7 mouse cellular contexts compared by ENCODE assay signal in the genomic region with DNA sequence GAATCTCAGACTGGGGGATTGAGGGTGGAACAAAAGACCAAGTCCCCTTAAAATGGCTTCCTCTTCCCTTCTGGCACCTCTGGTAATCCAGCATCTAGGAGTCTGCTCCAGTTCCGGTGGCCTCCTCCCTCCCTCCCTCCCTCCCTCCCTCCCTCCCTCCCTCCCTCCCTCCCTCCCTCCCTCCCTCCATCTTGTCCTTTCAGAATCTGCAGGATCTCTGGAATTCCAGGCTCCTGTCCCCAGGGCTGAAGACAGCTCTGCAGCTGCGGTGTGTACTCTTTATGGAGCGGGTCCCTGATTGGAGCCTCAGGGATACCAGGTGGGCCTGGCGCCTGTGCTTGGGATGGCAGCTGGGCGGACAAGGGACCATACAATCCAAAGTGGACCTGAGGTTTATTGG. TPM values are rescaled to one million over a fixed set of nuclear protein-coding genes. Genes with fewer than 3 reads are reported as not detected.
A peak's percentile ranks its signal among the peaks of the same experiment; 100 is the strongest.
DNase-seq lines count a peak whose midpoint lies in the region; ATAC-seq and TF ChIP-seq lines count a peak whose summit lies in the region.

No protein-coding gene starts in this region.

- H3K36me3 ChIP-seq in midbrain, embryonic 10.5 days = peaks cover 76% of the 10 kb centered on the region
- H3K36me3 ChIP-seq in midbrain, embryonic 16.5 days (ENCODE audit: control insufficient read depth, insufficient read depth, low read length) = peaks cover 32% of the 10 kb centered on the region
- peaks cover 84% of the 10 kb centered on the region for H3K36me3 ChIP-seq in erythroblast, embryonic 14.5 days (ENCODE audit: control insufficient read depth)
- H3K36me3 ChIP-seq in limb, embryonic 12.5 days = peaks cover 71% of the 10 kb centered on the region
- H3K36me3 ChIP-seq in stomach, postnatal 0 days (ENCODE audit: control insufficient read depth, insufficient read depth, low read length) = peaks cover 8% of the 10 kb centered on the region

- peak overlapping the region; percentile 71; the same call in 1 of the 2 replicates for H3K4me3 ChIP-seq in midbrain, embryonic 10.5 days
- H3K4me3 ChIP-seq in midbrain, embryonic 16.5 days (ENCODE audit: low read depth, low read length) = no peak overlapping the region
- H3K4me3 ChIP-seq in erythroblast, embryonic 14.5 days (replicated peaks) = peak overlapping the region; percentile 65
- no peak overlapping the region for H3K4me3 ChIP-seq in limb, embryonic 12.5 days (replicated peaks)
- H3K4me3 ChIP-seq in stomach, postnatal 0 days (ENCODE audit: low read depth, low read length) = no peak overlapping the region

- H3K9ac ChIP-seq in midbrain, embryonic 16.5 days (ENCODE audit: low read depth, low read length) = no peak overlapping the region
- H3K9ac ChIP-seq in limb, embryonic 12.5 days (replicated peaks) = no peak overlapping the region; the same call in 1 of the 2 replicates
- H3K9ac ChIP-seq in stomach, postnatal 0 days (ENCODE audit: low read length) = no peak overlapping the region; the same call in 1 of the 2 replicates

- DNase-seq in midbrain, embryonic 10.5 days (ENCODE audit: low spot score) = no peak
- no peak for DNase-seq in stomach, postnatal 0 days (ENCODE audit: low spot score)
- DNase-seq in adrenal gland, adult 8-10 months = no peak

- H3K4me2 ChIP-seq in midbrain, embryonic 16.5 days (ENCODE audit: low read length) = no peak overlapping the region
- H3K4me2 ChIP-seq in limb, embryonic 12.5 days = 0 out of 2 replicates have a peak overlapping the region, but pooled peaks have one; percentile 67
- no peak overlapping the region; the same call in 1 of the 2 replicates for H3K4me2 ChIP-seq in stomach, postnatal 0 days (replicated peaks; ENCODE audit: low read depth)

- no peak for ATAC-seq in midbrain, embryonic 16.5 days
- ATAC-seq in limb, embryonic 12.5 days (ENCODE audit: insufficient number of reproducible peaks, insufficient read depth, low FRiP score, low TSS enrichment, low read depth) = no peak
- no peak for ATAC-seq in stomach, postnatal 0 days (ENCODE audit: low FRiP score, low TSS enrichment)
- ATAC-seq in megakaryocyte-erythroid progenitor cell, adult 5-6 weeks (replicated peaks; ENCODE audit: low FRiP score, low TSS enrichment, poor library complexity, severe bottlenecking) = no peak

- TF ChIP-seq EP300 in stomach, postnatal 0 days (optimal IDR thresholded peaks at IDR 0.05) = no peak

- no peaks in the 10 kb centered on the region for H3K9me3 ChIP-seq in midbrain, embryonic 10.5 days (replicated peaks)
- no peaks in the 10 kb centered on the region for H3K9me3 ChIP-seq in midbrain, embryonic 16.5 days (replicated peaks; ENCODE audit: control insufficient read depth, low read length, poor library complexity, severe bottlenecking)
- H3K9me3 ChIP-seq in erythroblast, embryonic 14.5 days (ENCODE audit: control insufficient read depth, low read length) = no peaks in the 10 kb centered on the region
- no peaks in the 10 kb centered on the region for H3K9me3 ChIP-seq in limb, embryonic 12.5 days
- H3K9me3 ChIP-seq in stomach, postnatal 0 days (ENCODE audit: control insufficient read depth, low read length) = no peaks in the 10 kb centered on the region

- H3K27me3 ChIP-seq in midbrain, embryonic 10.5 days (ENCODE audit: low read depth, poor library complexity, severe bottlenecking) = no peaks in the 10 kb centered on the region
- H3K27me3 ChIP-seq in midbrain, embryonic 16.5 days (ENCODE audit: control insufficient read depth, insufficient read depth, low read depth, low read length) = no peaks in the 10 kb centered on the region
- H3K27me3 ChIP-seq in erythroblast, embryonic 14.5 days (ENCODE audit: control insufficient read depth) = no peaks in the 10 kb centered on the region
- H3K27me3 ChIP-seq in limb, embryonic 12.5 days = no peaks in the 10 kb centered on the region
- H3K27me3 ChIP-seq in stomach, postnatal 0 days (ENCODE audit: control insufficient read depth, insufficient read depth, low read length) = no peaks in the 10 kb centered on the region

- 90% methylated on average over 4 of the region's 5 CpGs for WGBS in midbrain, embryonic 10.5 days
- 72% methylated on average over 4 of the region's 5 CpGs for WGBS in midbrain, embryonic 16.5 days
- 62% methylated on average over 4 of the region's 5 CpGs for WGBS in limb, embryonic 12.5 days
- 56% methylated on average over 5 of the region's 5 CpGs for WGBS in stomach, postnatal 0 days

- H3K27ac ChIP-seq in midbrain, embryonic 10.5 days (replicated peaks) = peak overlapping the region; percentile 91
- H3K27ac ChIP-seq in midbrain, embryonic 16.5 days (ENCODE audit: low read length) = no peak overlapping the region
- peak overlapping the region; percentile 82 for H3K27ac ChIP-seq in limb, embryonic 12.5 days
- peak overlapping the region; percentile 95 for H3K27ac ChIP-seq in stomach, postnatal 0 days (replicated peaks)

- peaks cover 60% of the 10 kb centered on the region for H3K4me1 ChIP-seq in midbrain, embryonic 10.5 days
- peaks cover 45% of the 10 kb centered on the region for H3K4me1 ChIP-seq in midbrain, embryonic 16.5 days (ENCODE audit: control insufficient read depth, insufficient read depth, low read length)
- peaks cover 76% of the 10 kb centered on the region for H3K4me1 ChIP-seq in erythroblast, embryonic 14.5 days (ENCODE audit: control insufficient read depth)
- peaks cover 45% of the 10 kb centered on the region for H3K4me1 ChIP-seq in limb, embryonic 12.5 days (replicated peaks)
- peaks cover 11% of the 10 kb centered on the region for H3K4me1 ChIP-seq in stomach, postnatal 0 days (replicated peaks; ENCODE audit: control insufficient read depth, insufficient read depth)

- no peak for TF ChIP-seq CTCF in stomach, postnatal 0 days (IDR thresholded peaks at IDR 0.05; ENCODE audit: low read depth)

RNA-seq across cellular contexts. Expression of a gene that starts 1.6 kb away (rescaled TPM):
- 5,695 and 6,139 TPM in 2 replicates for polyA plus RNA-seq in midbrain, embryonic 10.5 days (2016; fragmentation: Nextera tagmentation; extraction: Ambion mirVana)
- 5,323 and 5,449 TPM in 2 replicates for polyA plus RNA-seq in midbrain, embryonic 16.5 days (2015; fragmentation: Nextera tagmentation; extraction: Ambion mirVana)
- polyA plus RNA-seq in erythroblast, embryonic 14.5 days (2012) = 3,659 and 3,743 TPM in 2 replicates
- polyA plus RNA-seq in limb, embryonic 12.5 days (2016; fragmentation: Nextera tagmentation; extraction: Ambion mirVana) = 4,887 and 4,953 TPM in 2 replicates
- polyA plus RNA-seq in stomach, postnatal 0 days (2015; fragmentation: Nextera tagmentation; extraction: Ambion mirVana) = 3,647 and 3,760 TPM in 2 replicates
- 1,148 and 1,512 TPM in 2 replicates for total RNA-seq in megakaryocyte-erythroid progenitor cell, adult 5-6 weeks (2014; fragmentation: Nextera tagmentation)
- total RNA-seq in megakaryocyte-erythroid progenitor cell, adult 5-6 weeks (2017) = 490 and 578 TPM in 2 replicates
- total RNA-seq in adrenal gland, adult 8-10 months (2022) = 1,000 to 10,000 TPM; 1,223 to 1,354 (median 1,306) TPM

RNA-seq across cellular contexts. Expression of a gene that starts 5.4 kb away (rescaled TPM):
- 240 and 265 TPM in 2 replicates for polyA plus RNA-seq in midbrain, embryonic 10.5 days (2016; fragmentation: Nextera tagmentation; extraction: Ambion mirVana)
- 232 and 243 TPM in 2 replicates for polyA plus RNA-seq in midbrain, embryonic 16.5 days (2015; fragmentation: Nextera tagmentation; extraction: Ambion mirVana)
- polyA plus RNA-seq in erythroblast, embryonic 14.5 days (2012) = 24.4 and 25.7 TPM in 2 replicates
- 224 and 230 TPM in 2 replicates for polyA plus RNA-seq in limb, embryonic 12.5 days (2016; fragmentation: Nextera tagmentation; extraction: Ambion mirVana)
- polyA plus RNA-seq in stomach, postnatal 0 days (2015; fragmentation: Nextera tagmentation; extraction: Ambion mirVana) = 119 and 120 TPM in 2 replicates
- total RNA-seq in megakaryocyte-erythroid progenitor cell, adult 5-6 weeks (2014; fragmentation: Nextera tagmentation) = 60.7 and 75.9 TPM in 2 replicates
- 38.8 and 40.8 TPM in 2 replicates for total RNA-seq in megakaryocyte-erythroid progenitor cell, adult 5-6 weeks (2017)
- 100 to 1,000 TPM in 1 of 4 experiments, 10 to 100 TPM in 3; 71.7 to 105 (median 89.1) TPM for total RNA-seq in adrenal gland, adult 8-10 months (2022)

RNA-seq across cellular contexts. Expression of a gene that starts 20.4 kb away (rescaled TPM):
- polyA plus RNA-seq in midbrain, embryonic 10.5 days (2016; fragmentation: Nextera tagmentation; extraction: Ambion mirVana) = 0.15 and 0.21 TPM in 2 replicates
- 0.15 and 0.16 TPM in 2 replicates for polyA plus RNA-seq in midbrain, embryonic 16.5 days (2015; fragmentation: Nextera tagmentation; extraction: Ambion mirVana)
- 0.03 and 0.08 TPM in 2 replicates for polyA plus RNA-seq in erythroblast, embryonic 14.5 days (2012)
- 1.4 TPM in 2 replicates for polyA plus RNA-seq in limb, embryonic 12.5 days (2016; fragmentation: Nextera tagmentation; extraction: Ambion mirVana)
- 0.32 and 0.42 TPM in 2 replicates for polyA plus RNA-seq in stomach, postnatal 0 days (2015; fragmentation: Nextera tagmentation; extraction: Ambion mirVana)
- total RNA-seq in megakaryocyte-erythroid progenitor cell, adult 5-6 weeks (2014; fragmentation: Nextera tagmentation) = 0.42 TPM in 1 of 2 replicates, not detected in the other
- total RNA-seq in megakaryocyte-erythroid progenitor cell, adult 5-6 weeks (2017) = 0.19 TPM in 1 of 2 replicates, not detected in the other
- total RNA-seq in adrenal gland, adult 8-10 months (2022) = 1 to 10 TPM in 2 of 4 experiments, under 1 TPM in 2; 0.20 to 2.5 (median 0.94) TPM

RNA-seq across cellular contexts. Expression of a gene that starts 23.4 kb away (rescaled TPM):
- 202 and 222 TPM in 2 replicates for polyA plus RNA-seq in midbrain, embryonic 10.5 days (2016; fragmentation: Nextera tagmentation; extraction: Ambion mirVana)
- polyA plus RNA-seq in midbrain, embryonic 16.5 days (2015; fragmentation: Nextera tagmentation; extraction: Ambion mirVana) = 103 and 110 TPM in 2 replicates
- polyA plus RNA-seq in erythroblast, embryonic 14.5 days (2012) = 15.2 and 15.3 TPM in 2 replicates
- polyA plus RNA-seq in limb, embryonic 12.5 days (2016; fragmentation: Nextera tagmentation; extraction: Ambion mirVana) = 155 and 156 TPM in 2 replicates
- 46.2 and 46.7 TPM in 2 replicates for polyA plus RNA-seq in stomach, postnatal 0 days (2015; fragmentation: Nextera tagmentation; extraction: Ambion mirVana)
- total RNA-seq in megakaryocyte-erythroid progenitor cell, adult 5-6 weeks (2014; fragmentation: Nextera tagmentation) = 171 and 179 TPM in 2 replicates
- 185 and 236 TPM in 2 replicates for total RNA-seq in megakaryocyte-erythroid progenitor cell, adult 5-6 weeks (2017)
- total RNA-seq in adrenal gland, adult 8-10 months (2022) = 10 to 100 TPM; 36.8 to 43.8 (median 38.8) TPM

RNA-seq across cellular contexts. Expression of a gene that starts 25.3 kb away (rescaled TPM):
- 0.34 TPM in 1 of 2 replicates, not detected in the other for polyA plus RNA-seq in midbrain, embryonic 10.5 days (2016; fragmentation: Nextera tagmentation; extraction: Ambion mirVana)
- not detected in 2 replicates for polyA plus RNA-seq in midbrain, embryonic 16.5 days (2015; fragmentation: Nextera tagmentation; extraction: Ambion mirVana)
- not detected in 2 replicates for polyA plus RNA-seq in erythroblast, embryonic 14.5 days (2012)
- not detected in 2 replicates for polyA plus RNA-seq in limb, embryonic 12.5 days (2016; fragmentation: Nextera tagmentation; extraction: Ambion mirVana)
- not detected in 2 replicates for polyA plus RNA-seq in stomach, postnatal 0 days (2015; fragmentation: Nextera tagmentation; extraction: Ambion mirVana)
- not detected in 2 replicates for total RNA-seq in megakaryocyte-erythroid progenitor cell, adult 5-6 weeks (2014; fragmentation: Nextera tagmentation)
- not detected in 2 replicates for total RNA-seq in megakaryocyte-erythroid progenitor cell, adult 5-6 weeks (2017)
- total RNA-seq in adrenal gland, adult 8-10 months (2022) = 10 to 100 TPM; 38.9 to 41.2 (median 40.2) TPM

Comparison
In these comparisons a context has a peak if more than half of its experiments do, and no peak if none do; other contexts are left out.
1. H3K4me3 ChIP-seq: peak in midbrain, embryonic 10.5 days (single experiment) and erythroblast, embryonic 14.5 days (single experiment); none in midbrain, embryonic 16.5 days (single experiment), limb, embryonic 12.5 days (single experiment) and stomach, postnatal 0 days (single experiment).